ENCODE assay signal across 8 mouse cellular contexts in the genomic region with DNA sequence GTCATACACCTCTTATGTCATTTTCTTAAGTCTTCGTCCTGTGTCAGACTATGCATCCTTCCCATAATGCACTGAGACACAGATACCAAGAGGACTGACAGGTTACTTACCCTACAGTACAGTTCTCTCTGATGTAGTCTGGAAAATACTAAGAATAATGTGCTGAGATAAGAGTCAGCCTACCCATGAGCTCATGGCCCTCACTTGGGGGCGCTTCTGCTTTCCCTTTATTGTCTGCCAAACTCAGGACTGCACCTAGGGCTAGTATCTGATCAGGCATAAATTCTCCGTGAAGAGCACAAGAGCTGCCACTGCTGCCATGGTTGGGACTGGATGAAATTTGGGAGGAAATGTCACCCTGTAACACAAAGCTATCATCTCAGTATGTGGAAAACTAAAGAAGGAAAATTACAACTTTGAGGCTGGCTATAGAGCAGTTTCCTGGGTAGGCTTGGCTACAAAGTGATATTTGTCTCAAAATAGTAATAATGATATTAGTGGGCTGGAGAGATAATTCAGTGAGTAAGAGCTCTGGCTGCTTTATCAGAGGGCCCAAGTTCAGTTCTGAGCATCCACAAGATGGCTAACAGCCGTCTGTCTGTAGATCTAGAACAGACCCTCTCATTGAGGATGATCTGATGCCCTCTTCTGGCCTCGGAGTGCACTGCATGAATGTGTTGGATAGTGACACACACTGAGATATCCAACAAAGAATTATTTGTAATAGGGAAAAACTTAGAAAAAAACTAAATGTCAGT. TPM values are rescaled to one million over a fixed set of nuclear protein-coding genes. Genes with fewer than 3 reads are reported as not detected.
DNase-seq lines count a peak whose midpoint lies in the region; TF ChIP-seq lines count a peak whose summit lies in the region.

No protein-coding gene starts in this region.

- peaks cover 6% of the 10 kb centered on the region for H3K4me1 ChIP-seq in heart, adult 2 months (ENCODE audit: control insufficient read depth, insufficient read depth, low read length)
- peaks cover 13% of the 10 kb centered on the region for H3K4me1 ChIP-seq in heart, embryonic 10.5 days
- H3K4me1 ChIP-seq in E14TG2a.4 (replicated peaks; ENCODE audit: low read depth, low read length), result peaks cover 27% of the 10 kb centered on the region

- peaks cover 7% of the 10 kb centered on the region for H3K79me2 ChIP-seq in heart, adult 2 months (replicated peaks; ENCODE audit: control insufficient read depth, insufficient read depth, low read length)

- peak; percentile 54 to 79 for DNase-seq in heart, adult 2 months
- DNase-seq in heart, embryonic 10.5 days (ENCODE audit: low spot score), result no peak
- DNase-seq in c-Kit-positive CD71-negative TER-119-negative erythroid progenitor cells, embryonic 14.5 days (ENCODE audit: low read depth), result peak; percentile 74
- DNase-seq in frontal cortex, postnatal 36 days (ENCODE audit: low spot score in 2 of 2), result peak; percentile 51 to 63
- peak; percentile 57 for DNase-seq in layer of hippocampus, adult 9-10 months (ENCODE audit: low spot score)
- DNase-seq in lung, postnatal 14 days, result peak; percentile 83
- DNase-seq in spleen, postnatal 10 days (ENCODE audit: low spot score in 2 of 2), result peak; percentile 82 to 88

- H3K27ac ChIP-seq in heart, adult 2 months, result no peak overlapping the region
- no peak overlapping the region for H3K27ac ChIP-seq in heart, embryonic 10.5 days

- no peaks in the 10 kb centered on the region for H3K27me3 ChIP-seq in heart, adult 2 months (ENCODE audit: control insufficient read depth, insufficient read depth, low read length)
- no peaks in the 10 kb centered on the region for H3K27me3 ChIP-seq in heart, embryonic 10.5 days (ENCODE audit: insufficient read depth, poor library complexity, severe bottlenecking)
- no peaks in the 10 kb centered on the region for H3K27me3 ChIP-seq in E14TG2a.4 (ENCODE audit: insufficient read depth, low read length)

- no peaks in the 10 kb centered on the region for H3K9me3 ChIP-seq in heart, embryonic 10.5 days
- no peaks in the 10 kb centered on the region for H3K9me3 ChIP-seq in E14TG2a.4 (ENCODE audit: low read length)

- H3K4me3 ChIP-seq in heart, adult 2 months, result no peak overlapping the region
- H3K4me3 ChIP-seq in heart, embryonic 10.5 days, result no peak overlapping the region
- H3K4me3 ChIP-seq in E14TG2a.4 (replicated peaks; ENCODE audit: low read length), result no peak overlapping the region

- no peak for TF ChIP-seq POLR2A in heart, adult 2 months (IDR thresholded peaks at IDR 0.05; ENCODE audit: insufficient read depth, low read depth, low read length)

- H3K9ac ChIP-seq in heart, adult 2 months (ENCODE audit: low read depth, low read length), result no peak overlapping the region

- intact Hi-C loops in heart, adult 2 months (cut with DNase I), result loop anchor here (1.0 to 2.0 kb wide), 2 partner anchors 64 to 97 kb away; no protein-coding TSS in a partner anchor

- H3K36me3 ChIP-seq in heart, adult 2 months (ENCODE audit: control insufficient read depth, insufficient read depth, low read length), result no peaks in the 10 kb centered on the region
- peaks cover 25% of the 10 kb centered on the region for H3K36me3 ChIP-seq in heart, embryonic 10.5 days
- H3K36me3 ChIP-seq in E14TG2a.4 (ENCODE audit: insufficient read depth, low read length), result peaks cover 62% of the 10 kb centered on the region

- 0 out of 2 replicates have a peak, but pooled peaks have one; percentile 29 for TF ChIP-seq EP300 in heart, adult 2 months (IDR thresholded peaks at IDR 0.05; ENCODE audit: insufficient read depth, low read depth, low read length)

- TF ChIP-seq CTCF in heart, adult 2 months (IDR thresholded peaks at IDR 0.05), result peak; percentile 91
- peak; percentile 73 for TF ChIP-seq CTCF in E14TG2a.4 (conservative IDR thresholded peaks at IDR 0.05; ENCODE audit: low read length)

- WGBS in heart, adult 2 months, result 45% methylated on average over 5 of the region's 5 CpGs
- WGBS in heart, embryonic 10.5 days, result 56% methylated on average over 5 of the region's 5 CpGs

RNA-seq across cellular contexts. Expression of a gene that starts 21.8 kb away (rescaled TPM):
- total RNA-seq in heart, adult 2 months (2021), result not detected
- polyA plus RNA-seq in heart, adult 2 months (2012; rRNA removed), result not detected in 2 replicates
- 13.7 and 15.7 TPM in 2 replicates for polyA plus RNA-seq in heart, embryonic 10.5 days (2016; fragmentation: Nextera tagmentation; extraction: Ambion mirVana)

RNA-seq across cellular contexts. Expression of a gene that starts 42.8 kb away (rescaled TPM):
- total RNA-seq in heart, adult 2 months (2021), result 100 to 1,000 TPM; 199 to 228 TPM
- polyA plus RNA-seq in heart, adult 2 months (2012; rRNA removed), result 256 and 333 TPM in 2 replicates
- polyA plus RNA-seq in heart, embryonic 10.5 days (2016; fragmentation: Nextera tagmentation; extraction: Ambion mirVana), result 107 and 138 TPM in 2 replicates

RNA-seq across cellular contexts. Expression of a gene that starts 58.5 kb away (rescaled TPM):
- 10 to 100 TPM; 15.8 to 22.0 TPM for total RNA-seq in heart, adult 2 months (2021)
- 18.4 and 27.8 TPM in 2 replicates for polyA plus RNA-seq in heart, adult 2 months (2012; rRNA removed)
- polyA plus RNA-seq in heart, embryonic 10.5 days (2016; fragmentation: Nextera tagmentation; extraction: Ambion mirVana), result 25.7 and 35.8 TPM in 2 replicates

Comparison
In these comparisons a context has a peak if more than half of its experiments do, and no peak if none do; other contexts are left out.
1. RNA of a gene that starts 21.8 kb away (polyA plus RNA-seq): 13.7 to 15.7 TPM in heart, embryonic 10.5 days; not detected in heart, adult 2 months; every median in the first group is over 10 times any median in the second.